Mouse (Mus musculus) MN1 (cell line): Measurements from ENCODE around the gene Upp2.
A peak's percentile ranks its signal among the peaks of the same experiment; 100 is the strongest.

Experiments used
- DNase-seq: peaks from one replicate; pipeline ENCODE4 v3.0.0-alpha.2; 2016; ENCODE audit warnings: low spot score

Gene Upp2

DNA sequence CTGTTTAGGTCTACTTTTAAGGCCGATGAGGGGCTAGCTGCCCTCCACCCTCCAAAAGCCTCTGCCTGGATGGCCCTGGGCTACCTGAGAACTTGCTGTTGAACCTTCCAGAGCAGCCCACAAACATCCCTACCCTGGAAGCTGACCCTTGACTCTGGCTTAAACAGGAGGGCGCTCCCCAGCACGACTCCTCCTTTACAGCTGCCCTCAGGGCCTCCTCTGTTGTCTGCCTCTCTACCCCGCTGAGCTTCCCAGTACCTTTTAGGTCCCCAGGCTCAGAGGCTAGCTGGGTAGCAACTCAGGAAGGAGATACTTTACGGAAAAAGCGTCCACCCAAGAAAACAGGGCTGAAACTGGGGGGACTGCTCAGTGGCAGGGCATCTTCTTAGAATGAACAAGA is 15.2 kb upstream of the Upp2 start:
- DNase-seq: no peak

DNA sequence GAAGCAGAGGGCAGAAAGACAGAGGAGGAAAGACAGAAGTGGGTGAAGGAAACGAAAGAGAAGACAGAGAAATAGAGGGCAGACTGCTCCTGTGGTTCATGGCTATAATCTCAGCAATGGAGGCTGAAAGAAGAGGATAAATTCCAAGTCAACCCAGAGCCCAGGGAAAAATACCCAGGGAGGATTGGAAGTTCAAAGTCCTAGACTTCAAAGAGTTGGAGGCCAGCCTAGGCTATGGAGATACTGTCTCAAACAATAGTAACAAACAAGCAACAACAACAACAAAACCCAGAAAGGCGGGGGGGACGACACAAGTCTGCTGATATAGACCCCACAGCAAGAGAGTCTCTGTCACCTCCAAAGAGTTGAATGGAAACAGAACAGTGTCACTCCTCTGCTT is 14.8 kb upstream of the Upp2 start:
- no peak for DNase-seq

DNA sequence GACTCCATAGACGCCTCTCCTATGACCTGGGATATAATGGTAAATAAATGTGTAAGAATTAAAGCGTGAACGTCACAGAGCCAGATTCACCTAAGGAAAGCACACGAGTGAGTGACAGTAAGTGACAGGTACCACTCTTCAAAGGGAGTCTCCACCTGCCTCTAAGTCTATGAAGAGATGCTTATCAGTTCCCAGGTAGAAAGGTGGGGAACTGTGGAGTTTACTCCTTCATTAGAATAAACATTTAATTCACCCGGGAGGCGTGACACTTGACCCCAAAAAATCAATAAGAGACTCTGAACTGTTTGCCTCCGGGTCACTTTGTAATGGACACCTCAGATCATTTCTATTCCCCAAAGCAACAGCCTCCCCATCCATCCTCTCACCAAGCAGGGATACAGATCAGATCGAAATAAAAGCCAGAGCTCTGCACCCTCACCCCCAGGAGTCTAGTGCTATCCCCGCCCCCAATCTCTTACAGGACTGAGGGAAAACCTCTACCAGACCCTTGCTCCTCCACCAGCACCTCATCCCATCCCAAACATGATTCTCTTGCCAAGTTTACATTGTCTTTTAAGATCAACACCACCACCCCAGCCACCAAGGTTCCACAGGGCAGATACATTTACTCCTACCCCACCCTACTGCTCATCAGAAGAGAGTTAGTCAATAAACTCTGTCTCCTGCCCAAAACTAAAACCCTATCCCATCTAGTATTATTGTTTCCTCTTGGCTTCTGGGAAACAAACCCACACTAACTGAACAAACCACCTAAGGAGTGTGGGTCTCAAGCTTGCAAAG is 9.9 kb upstream of the Upp2 start:
- no peak for DNase-seq

DNA sequence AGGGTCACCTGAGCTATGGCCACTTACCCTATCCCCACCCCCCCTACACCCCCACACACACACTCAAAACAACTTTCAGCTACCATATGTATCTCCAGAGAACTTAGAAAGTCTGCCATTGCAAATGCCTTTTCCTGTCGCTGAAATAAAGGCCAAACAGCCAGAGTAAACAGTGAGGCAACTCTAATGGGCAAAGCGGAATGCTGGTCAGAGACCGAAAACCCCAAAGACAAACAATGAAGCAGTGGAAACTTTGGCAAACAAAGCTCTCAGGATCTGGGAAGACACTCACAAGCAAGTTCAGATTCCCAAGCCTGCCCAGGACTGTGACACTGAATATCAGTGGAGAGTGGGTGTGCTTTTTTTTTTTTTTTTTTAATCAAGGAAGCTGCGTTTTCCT is 5.0 kb upstream of the Upp2 start:
- no peak for DNase-seq

DNA sequence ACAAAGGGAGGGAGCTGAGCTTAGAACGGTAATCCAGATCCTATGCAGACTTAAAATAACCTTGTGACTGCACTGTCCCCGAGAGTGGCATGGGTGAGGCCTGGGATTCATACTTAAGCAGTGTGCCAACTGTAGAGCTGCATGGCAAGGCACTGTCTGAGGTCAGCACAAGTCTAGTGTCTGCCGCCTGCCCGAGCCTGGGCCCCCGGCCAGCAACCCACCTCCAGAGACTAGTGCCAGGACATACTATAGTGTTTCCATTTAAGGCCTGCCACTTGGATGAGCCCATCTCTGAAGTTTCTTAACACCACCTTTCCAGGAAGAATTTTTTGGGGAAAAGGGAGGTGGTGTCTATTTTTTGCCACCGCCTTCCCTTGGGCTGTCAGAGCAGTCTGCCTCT is 1.8 kb upstream of the Upp2 start:
- peak; percentile 59 for DNase-seq

DNA sequence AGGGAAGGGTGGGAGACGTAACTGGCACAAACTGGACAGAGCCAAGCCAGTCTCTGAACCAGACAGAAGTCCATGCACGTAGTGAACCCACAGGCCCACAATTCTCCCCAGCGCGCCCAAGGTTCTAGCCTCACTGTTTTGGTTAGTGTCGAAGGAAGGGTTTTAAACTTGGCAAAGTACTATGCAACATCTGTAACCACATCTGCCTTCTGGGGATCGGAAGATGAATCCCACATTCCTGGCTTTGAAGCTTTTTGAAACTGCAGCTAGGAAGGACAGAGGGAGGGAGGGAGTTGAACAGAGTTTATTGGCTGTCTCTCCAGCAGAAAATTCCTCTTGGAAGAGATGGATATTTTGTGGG is 1.1 kb upstream of the Upp2 start:
- DNase-seq: peak; percentile 32

DNA sequence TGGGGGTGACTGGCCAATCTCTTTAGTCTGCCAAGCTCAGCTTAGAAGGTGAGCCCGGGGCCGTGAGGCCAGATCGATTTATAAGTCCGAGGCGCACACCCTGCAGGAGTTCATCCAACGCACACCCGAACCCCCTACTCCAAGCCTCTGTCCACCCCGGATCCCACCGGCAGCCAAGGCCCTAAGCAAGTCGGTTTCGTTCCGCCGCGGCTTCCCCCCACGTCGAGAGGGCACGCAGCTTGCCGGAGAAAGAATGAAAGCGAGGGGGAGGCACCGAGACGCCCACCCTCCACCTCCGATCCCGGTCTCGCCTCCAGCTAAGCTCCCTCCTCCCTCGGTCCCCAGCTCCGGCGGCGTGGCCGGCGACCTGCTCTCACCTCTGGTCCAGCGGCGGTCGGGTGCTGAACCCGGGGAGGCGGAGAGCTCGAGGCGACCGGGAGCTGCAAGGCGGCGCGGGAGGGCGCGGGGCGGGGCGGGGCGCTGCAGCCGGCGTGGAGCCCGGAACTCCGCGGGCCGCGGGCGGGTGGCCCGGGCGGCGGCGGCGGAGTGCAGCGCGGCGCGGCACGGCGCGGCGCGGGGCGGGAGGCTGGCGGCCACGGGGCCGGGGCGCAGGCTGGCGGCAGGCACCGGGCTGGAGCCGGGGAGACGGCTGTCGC is 560 bp upstream of the Upp2 start:
- DNase-seq: peak; percentile 63

DNA sequence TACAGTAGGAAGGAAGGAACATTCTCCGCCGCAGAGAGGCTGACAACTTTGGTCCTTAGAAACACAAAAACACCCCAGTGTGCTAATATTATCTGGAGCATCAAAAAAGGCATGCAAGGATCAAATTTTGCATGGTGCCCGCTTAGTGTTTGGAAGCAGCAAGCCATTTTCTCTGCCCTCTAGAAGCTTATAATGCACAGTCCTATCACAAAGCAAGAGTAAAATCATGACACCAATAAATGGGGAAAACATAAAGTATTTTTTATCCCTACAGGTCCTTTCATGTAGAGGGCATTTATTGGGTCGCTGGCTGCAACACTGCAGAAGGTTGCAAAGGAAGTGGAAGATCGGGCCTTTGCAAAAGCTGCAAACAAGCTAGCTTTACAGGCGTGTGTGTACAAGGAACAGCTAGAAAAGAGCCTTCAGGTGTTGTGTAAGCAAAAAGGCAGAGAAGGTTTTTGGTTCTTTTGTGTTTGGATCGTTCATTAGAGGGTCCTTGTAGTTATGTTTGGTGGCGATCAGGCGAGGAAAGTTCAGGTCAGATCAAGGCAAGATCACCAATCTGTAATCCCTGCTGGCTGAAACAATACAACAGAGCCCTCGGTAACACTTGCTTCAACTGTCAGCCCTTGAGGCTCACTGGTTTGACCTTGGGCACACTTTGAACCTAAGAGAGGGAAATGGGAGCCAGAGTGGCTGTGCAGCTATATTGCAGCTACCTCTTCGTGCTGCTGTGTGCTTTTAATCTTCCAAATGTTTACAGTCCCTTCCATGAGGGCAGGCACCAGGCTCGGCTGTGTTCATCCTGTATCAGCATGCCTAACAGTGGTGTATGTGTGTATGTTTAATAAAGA is 995 bp downstream of the Upp2 start:
- peak; percentile 38 for DNase-seq

DNA sequence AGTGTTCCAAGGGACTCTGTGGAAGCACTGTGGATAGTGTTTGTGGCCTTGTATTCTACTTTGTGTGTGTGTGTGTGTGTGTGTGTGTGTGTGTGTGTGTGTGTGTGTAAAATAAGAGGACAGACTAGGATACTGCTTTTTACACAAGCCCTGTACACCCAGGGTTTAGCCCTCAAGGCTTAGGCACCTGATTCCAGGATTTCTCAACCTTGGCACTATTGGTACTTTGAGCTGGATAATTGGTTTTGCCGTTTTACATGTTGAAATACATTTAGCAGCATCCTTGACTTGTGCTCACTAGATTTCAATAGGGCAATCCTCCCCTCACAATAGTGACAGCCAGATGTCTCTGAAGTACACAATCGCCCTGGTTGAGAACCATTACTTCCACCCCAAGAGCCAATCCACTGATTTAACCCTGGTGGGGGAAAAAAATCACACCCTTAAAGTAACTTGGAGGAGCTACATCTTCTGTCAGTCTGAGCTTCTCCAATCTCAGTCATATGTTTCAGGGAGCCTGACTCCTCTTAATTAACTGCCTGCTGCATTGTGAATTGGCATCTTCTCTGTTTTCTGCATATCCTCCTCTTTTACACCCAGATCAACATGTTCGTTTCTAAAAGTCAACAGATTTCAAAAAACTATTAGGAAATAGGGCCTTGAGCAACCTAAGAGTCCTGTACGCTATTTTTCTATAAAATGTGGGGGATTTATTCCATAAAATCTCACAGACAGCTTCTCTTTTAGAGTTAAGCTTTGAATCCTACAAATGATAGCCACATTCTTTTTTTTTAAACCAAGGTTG is 1.9 kb downstream of the Upp2 start:
- DNase-seq: no peak

DNA sequence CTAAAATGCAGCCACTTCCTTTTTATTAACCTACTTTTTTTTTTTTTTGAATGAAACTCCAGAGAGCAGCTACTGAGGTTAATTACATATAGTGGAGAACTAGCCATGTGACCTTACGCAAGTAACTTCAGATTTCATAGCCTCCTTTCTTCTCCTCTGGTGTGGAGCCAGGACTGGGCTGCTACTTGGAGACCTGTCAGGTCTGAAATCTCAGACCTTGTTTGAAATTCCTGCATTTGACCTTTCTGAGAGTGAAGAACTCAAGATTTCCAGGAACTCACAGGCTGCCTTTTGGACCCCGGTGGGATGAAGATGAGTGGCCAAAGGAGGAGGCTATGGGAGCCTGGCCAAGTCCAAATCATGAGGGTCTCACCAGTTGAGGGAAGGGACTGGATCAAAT is 7.1 kb downstream of the Upp2 start:
- no peak for DNase-seq

DNA sequence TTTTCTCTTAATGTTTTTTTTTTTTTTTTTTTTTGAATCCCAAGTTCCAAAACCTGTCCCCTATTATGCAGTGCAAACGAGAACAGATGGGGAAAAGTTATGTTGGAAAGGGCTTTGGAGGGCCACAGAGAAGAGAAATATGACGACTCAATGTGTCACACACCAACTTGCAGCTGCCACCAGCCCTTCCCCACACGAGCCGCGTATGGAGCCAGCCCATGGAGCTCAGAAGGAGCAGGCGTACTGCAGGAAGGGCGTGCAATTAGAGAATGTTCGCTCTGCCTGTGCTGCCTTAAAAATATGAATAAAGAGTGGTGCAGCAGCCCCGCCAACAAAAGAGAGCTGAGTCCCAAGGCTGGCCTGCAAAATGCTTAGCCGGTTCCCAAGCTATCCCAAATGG is 19.2 kb downstream of the Upp2 start:
- no peak for DNase-seq

DNA sequence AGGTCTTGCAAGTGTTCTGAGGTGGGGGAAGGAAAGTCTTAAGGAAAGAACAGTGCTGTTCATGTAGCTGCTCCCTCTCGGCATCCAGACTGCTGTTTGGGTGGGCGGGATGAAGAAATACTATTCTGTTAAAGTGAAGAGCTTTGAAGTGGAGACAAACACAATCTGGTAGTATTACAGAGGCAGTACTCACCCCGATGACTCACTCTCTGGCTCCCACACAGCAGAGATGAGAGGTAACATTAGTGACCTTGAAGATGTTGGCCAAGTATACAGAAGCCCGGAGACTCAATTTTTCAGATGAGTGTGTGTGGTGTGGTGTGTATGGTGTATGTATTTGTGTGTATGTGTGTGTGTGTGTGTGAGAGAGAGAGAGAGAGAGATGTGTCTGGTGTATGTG is 22.5 kb downstream of the Upp2 start:
- DNase-seq: peak; percentile 32

DNA sequence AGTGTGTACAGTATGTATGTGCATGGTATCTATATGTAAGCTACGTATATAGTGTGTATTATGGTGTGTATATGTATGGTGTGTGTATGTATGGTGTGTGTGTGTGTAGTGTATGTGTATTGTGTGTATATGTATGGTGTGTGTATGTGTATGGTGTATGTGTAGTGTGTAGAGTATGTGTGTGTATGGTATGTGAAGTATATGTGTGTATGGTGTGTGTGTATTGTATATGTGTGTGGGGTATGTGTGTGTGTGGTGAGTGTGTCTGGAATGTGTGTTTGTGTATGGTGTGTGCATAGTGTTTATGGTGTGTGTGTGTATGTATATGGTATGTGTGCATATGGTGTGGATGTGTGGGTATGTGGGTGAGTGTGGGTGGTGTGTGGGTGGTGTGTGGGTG is 23.0 kb downstream of the Upp2 start:
- no peak for DNase-seq

DNA sequence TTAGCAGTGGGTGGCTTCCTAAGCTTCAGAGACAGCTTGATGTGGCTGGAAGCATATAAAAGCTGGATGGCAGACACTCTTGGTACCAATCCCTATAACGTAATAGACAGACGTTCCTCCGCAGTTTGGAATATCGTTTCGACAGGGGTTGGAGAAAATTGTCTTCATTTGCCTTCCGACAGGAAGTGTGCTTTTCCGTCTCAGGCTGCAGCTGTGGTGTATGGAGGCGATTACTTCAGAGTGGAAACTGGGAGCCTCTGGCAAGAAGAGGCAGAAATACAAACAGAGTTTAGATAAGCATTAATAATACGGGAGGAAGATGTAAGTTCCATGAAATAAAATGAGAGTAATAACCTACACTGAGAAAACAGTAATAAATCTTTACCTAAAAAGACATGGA is 28.3 kb downstream of the Upp2 start:
- DNase-seq: no peak

DNA sequence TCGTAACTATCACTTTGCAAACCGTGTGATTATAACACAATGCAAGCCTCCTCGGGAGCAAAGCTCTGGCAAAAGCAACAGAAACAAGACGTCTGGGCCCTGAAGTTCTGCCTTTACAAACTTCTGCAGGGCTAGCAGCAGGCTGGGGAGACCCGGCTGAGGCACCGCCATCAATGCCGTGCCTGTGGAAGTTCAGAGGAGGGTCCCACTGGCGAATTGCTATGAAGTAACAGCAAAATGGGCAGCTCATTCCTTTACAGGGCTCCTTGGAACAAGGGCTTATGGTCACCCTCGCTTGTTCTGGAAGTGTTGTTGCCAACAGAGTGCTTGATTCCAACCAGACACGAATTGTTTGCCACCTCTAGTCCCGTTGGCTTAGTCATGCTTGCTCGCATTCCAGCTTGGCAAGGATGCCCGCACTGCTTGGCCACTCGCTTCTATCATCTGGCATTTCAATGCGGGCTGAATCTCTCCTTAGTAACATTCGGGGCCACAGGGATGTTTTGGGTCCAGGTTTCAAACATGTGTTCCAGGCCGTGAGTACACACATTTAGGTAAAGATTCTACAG is 29.8 kb downstream of the Upp2 start:
- no peak for DNase-seq

DNA sequence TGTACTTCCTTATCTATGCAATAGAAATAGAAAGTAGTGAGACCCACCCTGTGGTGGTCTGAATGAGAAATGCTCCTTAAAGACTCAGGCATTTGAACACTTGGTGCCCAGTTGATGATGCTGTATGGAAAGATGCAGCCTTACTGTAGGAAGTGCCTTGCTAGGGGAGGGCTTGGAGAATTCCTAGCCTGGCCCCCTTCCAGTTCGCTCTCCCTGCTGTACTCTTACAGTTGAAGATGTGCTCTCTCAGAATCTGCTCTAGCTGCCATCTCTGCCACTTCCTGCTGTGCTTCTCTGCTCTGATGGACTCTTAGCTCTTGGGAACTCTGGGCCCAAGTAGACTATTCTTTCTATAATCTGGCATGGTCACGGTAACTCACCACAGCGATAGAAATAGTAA is 30.5 kb downstream of the Upp2 start:
- no peak for DNase-seq

DNA sequence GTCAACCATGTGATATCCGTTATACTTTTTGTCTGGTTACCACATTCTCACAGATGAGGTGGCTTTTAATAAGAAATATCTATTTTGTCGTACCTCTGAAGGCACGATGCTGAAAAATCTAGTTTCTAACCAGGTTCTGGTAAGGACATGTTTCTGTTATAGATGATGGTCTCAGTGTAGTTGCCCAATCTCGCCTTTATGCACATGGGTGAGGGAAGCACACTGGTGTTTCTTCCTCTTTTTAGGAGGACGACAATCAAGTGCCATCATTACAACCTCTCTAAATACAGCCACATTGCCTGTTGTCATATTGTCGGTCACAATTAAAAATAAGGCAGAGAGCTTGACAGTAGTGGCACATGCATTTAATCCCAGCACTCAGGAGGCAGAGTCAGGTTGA is 32.5 kb downstream of the Upp2 start:
- DNase-seq: no peak

DNA sequence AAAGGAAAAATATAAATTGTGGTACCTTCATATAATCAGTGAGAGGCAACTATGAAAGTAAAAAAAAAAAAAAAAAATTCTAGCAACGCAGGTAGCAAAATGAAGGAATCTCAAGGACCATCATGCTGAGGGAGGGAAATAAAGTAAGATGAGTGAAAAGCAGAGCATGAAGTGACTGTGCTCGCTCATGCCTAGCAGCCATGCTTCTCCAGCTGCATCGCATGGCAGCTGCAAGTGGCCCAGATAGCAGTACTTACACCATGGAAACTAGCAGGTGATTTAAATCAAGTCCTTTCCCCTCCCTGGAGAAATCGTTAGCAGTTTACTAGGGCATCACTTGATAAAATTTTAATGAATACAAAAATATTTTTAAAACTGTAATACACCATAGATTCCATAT is 34.3 kb downstream of the Upp2 start:
- no peak for DNase-seq

DNA sequence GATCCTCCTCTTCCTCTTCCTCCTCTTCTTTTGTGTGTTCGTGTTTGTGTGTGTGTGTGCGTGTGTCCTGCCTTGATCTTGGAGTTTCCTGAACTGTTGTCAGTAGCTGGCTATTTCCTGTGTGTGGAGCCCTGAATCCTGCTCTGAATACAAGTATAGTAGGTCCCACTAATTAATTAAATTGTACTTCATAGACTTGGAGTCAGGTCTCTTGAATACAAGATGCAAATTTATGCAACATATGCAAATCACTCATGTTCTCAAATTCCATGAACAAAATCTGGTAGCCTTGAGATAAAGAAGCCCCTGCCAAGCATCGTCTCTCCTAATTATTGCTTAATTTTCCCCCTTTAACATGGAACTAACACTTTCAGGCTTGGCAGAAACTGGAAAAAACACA is 36.3 kb downstream of the Upp2 start:
- DNase-seq: no peak

DNA sequence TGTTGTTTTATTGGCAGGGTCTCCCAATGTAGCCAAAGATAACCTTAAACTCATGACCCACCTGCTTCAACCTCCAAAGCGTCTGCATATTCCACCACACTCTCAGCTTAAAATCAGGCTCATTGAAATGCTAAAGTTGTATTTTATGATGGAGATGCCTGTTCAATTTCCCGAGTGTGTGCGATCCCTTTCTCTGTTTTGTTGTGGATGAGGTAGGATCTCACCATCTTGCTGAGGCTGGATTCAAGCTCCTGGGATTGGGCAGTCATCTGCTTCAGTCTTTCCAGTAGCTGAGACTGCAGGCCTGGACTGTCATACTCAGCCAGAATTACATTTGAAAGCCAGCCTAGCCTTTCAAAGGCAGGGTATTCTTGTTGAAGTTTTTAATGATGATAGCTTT is 37.7 kb downstream of the Upp2 start:
- DNase-seq: no peak

DNA sequence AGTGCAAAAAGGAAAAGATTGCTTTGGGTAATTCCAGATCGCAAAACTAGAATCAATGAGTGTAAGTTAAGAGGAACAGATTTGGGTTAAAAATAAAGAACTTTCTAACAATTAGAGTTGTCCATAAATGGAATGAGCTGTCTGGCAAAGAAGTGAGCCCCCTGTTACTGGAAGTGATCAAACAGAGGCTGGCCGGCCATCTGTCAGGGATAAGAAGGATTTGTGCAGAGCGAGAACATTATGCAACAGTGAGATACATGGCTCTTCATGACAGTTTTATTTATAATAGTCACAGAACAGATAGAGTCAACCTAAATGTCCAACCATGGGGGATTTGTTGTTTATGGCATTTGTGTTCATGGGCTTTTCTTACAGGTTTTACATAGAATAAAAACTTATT is 46.6 kb downstream of the Upp2 start:
- no peak for DNase-seq

DNA sequence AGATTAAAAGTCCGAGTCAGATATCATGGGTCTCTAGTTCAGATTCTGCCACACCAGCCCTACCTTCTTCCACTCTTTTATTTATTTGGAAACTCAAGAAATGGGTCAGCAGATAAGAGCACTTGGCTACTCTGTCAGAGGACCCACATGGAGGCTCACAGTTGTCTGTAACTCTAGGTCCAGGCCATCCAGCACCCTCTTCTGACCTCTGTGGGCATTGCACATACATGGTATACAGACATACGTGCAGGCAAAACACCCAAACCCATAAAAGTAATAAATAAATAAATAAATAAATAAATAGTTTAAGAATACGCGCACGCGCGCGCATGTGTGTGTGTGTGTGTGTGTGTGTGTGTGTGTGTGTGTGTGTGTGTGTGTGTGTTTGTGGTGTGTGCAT is 47.8 kb downstream of the Upp2 start:
- DNase-seq: no peak
